Comparison of ENCODE assay signal across 19 mouse cellular contexts in the genomic region with DNA sequence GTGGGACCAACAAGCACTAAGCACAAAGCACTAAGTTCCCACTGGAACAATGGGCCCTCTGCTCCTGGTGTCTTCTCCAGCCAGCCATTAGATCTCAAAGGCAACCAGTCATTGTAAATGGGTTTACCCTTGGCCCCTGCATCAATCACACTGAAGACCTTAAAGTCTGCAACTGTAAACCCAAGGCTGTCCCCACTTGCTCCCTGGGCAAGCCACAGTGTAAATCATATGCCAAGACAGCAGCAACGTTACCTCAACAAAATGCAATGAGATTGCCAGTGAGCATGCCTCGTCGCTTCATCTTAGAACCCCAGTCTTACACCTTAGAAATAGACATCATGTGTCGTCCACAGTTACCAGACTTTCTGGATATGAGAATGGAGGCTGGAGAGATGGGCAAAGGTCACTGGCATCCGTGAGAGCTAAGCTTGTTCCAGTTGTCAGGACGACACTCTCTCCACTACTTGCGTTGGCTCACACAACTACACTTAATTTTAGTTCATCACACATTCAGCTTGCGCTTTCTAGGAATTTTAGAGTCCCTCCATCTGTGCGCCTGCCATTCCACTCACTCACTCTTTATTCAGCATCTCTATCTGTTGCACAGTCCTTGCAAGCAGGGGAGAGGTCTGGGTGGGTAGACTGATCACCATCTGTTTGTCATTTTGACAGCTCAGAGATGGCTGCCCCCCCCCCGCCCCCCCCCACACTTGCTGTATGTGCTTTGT.
DNase-seq lines count a peak whose midpoint lies in the region; ATAC-seq lines count a peak whose summit lies in the region.
"Had no signal": no experiment of that assay in that cellular context is flagged by ENCODE, and none has a peak within 500 bp of the region (broad histone marks: within the 10 kb centered on the region; RNA-seq: fewer than 3 reads in every experiment).

No protein-coding gene starts in this region.

- DNase-seq in hindbrain, embryonic 10.5 days (ENCODE audit: low spot score) = no peak
- DNase-seq in hindbrain, embryonic 11.5 days (ENCODE audit: low spot score) = no peak
- DNase-seq in retina, postnatal 1 day = peak; percentile 11
- no peak for DNase-seq in retina, embryonic 14.5 days (ENCODE audit: low spot score)
- DNase-seq: cerebellum, adult 9-11 months; gastrocnemius, postnatal 25 days; heart, postnatal 14 days; kidney, adult 8-10 months; kidney, postnatal 4 days; right cerebral cortex, postnatal 25 days had no signal

- no peak overlapping the region for H3K4me3 ChIP-seq in hindbrain, embryonic 10.5 days
- no peak overlapping the region for H3K4me3 ChIP-seq in hindbrain, embryonic 11.5 days (ENCODE audit: low read depth, low read length)
- no peak overlapping the region for H3K4me3 ChIP-seq in forebrain, embryonic 13.5 days
- H3K4me3 ChIP-seq: limb, embryonic 10.5 days; liver, embryonic 12.5 days; lung, embryonic 15.5 days; midbrain, embryonic 12.5 days had no signal

- no peak overlapping the region for H3K4me2 ChIP-seq in hindbrain, embryonic 11.5 days (replicated peaks; ENCODE audit: low read depth, low read length)
- no peak overlapping the region for H3K4me2 ChIP-seq in forebrain, embryonic 13.5 days
- H3K4me2 ChIP-seq: heart, embryonic 11.5 days; liver, embryonic 12.5 days; lung, embryonic 15.5 days; midbrain, embryonic 12.5 days had no signal

- no peak overlapping the region for H3K9ac ChIP-seq in hindbrain, embryonic 11.5 days (ENCODE audit: low read depth, low read length)
- H3K9ac ChIP-seq in forebrain, embryonic 13.5 days = no peak overlapping the region
- H3K9ac ChIP-seq: liver, embryonic 12.5 days; lung, embryonic 15.5 days; midbrain, embryonic 12.5 days had no signal

- peaks cover 29% of the 10 kb centered on the region for H3K4me1 ChIP-seq in hindbrain, embryonic 10.5 days (replicated peaks)
- no peaks in the 10 kb centered on the region for H3K4me1 ChIP-seq in hindbrain, embryonic 11.5 days (replicated peaks; ENCODE audit: control insufficient read depth, insufficient read depth, low read length)
- H3K4me1 ChIP-seq in forebrain, embryonic 13.5 days = peaks cover 37% of the 10 kb centered on the region
- H3K4me1 ChIP-seq: liver, embryonic 12.5 days had no signal

- 83% methylated on average over 10 of the region's 10 CpGs for WGBS in hindbrain, embryonic 10.5 days
- 79% methylated on average over 10 of the region's 10 CpGs for WGBS in hindbrain, embryonic 11.5 days
- WGBS in forebrain, embryonic 13.5 days = 63% methylated on average over 10 of the region's 10 CpGs

- ATAC-seq in hindbrain, embryonic 11.5 days (ENCODE audit: low FRiP score) = no peak
- peak; percentile 88 for ATAC-seq in forebrain, embryonic 13.5 days
- no peak for ATAC-seq in inflammation-experienced regulatory T-cells, adult 6 months
- ATAC-seq in monocyte, adult 5-6 weeks (replicated peaks; ENCODE audit: insufficient number of reproducible peaks, low FRiP score, low TSS enrichment, poor library complexity, severe bottlenecking) = no peak
- ATAC-seq: liver, embryonic 12.5 days had no signal

- peak overlapping the region; percentile 37 for H3K27ac ChIP-seq in hindbrain, embryonic 10.5 days
- H3K27ac ChIP-seq in hindbrain, embryonic 11.5 days (ENCODE audit: low read depth, low read length) = no peak overlapping the region
- H3K27ac ChIP-seq in forebrain, embryonic 13.5 days = peak overlapping the region; percentile 69
- H3K27ac ChIP-seq: limb, embryonic 10.5 days; liver, embryonic 12.5 days; lung, embryonic 15.5 days; macrophage; midbrain, embryonic 12.5 days had no signal

- no peaks in the 10 kb centered on the region for H3K27me3 ChIP-seq in hindbrain, embryonic 10.5 days (ENCODE audit: insufficient read depth, poor library complexity, severe bottlenecking)
- H3K27me3 ChIP-seq in hindbrain, embryonic 11.5 days (ENCODE audit: control insufficient read depth, insufficient read depth, low read length) = no peaks in the 10 kb centered on the region
- H3K27me3 ChIP-seq in forebrain, embryonic 13.5 days = no peaks in the 10 kb centered on the region
- H3K27me3 ChIP-seq: liver, embryonic 12.5 days; lung, embryonic 15.5 days; midbrain, embryonic 12.5 days had no signal

- 0 out of 2 replicates have a peak, but pooled peaks cover 4% of the 10 kb centered on the region for H3K36me3 ChIP-seq in hindbrain, embryonic 10.5 days
- H3K36me3 ChIP-seq in hindbrain, embryonic 11.5 days (ENCODE audit: control insufficient read depth, insufficient read depth, low read length) = no peaks in the 10 kb centered on the region
- H3K36me3 ChIP-seq in forebrain, embryonic 13.5 days (ENCODE audit: poor library complexity, severe bottlenecking) = no peaks in the 10 kb centered on the region
- H3K36me3 ChIP-seq: limb, embryonic 10.5 days; liver, embryonic 12.5 days; lung, embryonic 15.5 days; midbrain, embryonic 12.5 days had no signal

- peaks cover 2% of the 10 kb centered on the region; the same call in 1 of the 2 replicates for H3K9me3 ChIP-seq in hindbrain, embryonic 10.5 days
- H3K9me3 ChIP-seq in hindbrain, embryonic 11.5 days (ENCODE audit: control insufficient read depth, low read length) = no peaks in the 10 kb centered on the region
- H3K9me3 ChIP-seq in forebrain, embryonic 13.5 days (replicated peaks) = no peaks in the 10 kb centered on the region
- H3K9me3 ChIP-seq: limb, embryonic 10.5 days; liver, embryonic 12.5 days; lung, embryonic 15.5 days; midbrain, embryonic 12.5 days had no signal
